Mouse (Mus musculus): ENCODE data around the gene Sct.

Sct gene

DNA sequence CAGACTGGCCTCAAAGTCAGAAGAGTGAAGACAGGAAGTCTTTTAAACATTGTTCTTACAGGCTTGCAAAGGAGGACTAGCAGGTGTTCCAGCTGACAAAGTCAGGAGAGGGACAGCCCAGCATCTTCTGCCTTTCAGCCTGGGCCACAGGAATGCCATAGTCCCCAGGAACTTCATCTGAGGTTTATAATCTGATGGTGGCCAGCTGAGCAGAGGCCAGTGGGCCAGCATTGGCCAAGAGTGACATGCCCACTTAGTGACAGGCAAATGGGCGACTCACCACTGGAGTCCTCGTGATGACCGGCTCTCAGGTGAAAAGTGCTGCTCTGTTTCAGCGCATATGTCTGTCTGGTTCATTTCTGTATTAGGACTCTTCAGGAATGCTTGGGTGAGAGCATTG is 48.4 kb downstream of the Sct start:
- no peak for DNase-seq (ENCODE audit: low spot score in 2 of 2)

DNA sequence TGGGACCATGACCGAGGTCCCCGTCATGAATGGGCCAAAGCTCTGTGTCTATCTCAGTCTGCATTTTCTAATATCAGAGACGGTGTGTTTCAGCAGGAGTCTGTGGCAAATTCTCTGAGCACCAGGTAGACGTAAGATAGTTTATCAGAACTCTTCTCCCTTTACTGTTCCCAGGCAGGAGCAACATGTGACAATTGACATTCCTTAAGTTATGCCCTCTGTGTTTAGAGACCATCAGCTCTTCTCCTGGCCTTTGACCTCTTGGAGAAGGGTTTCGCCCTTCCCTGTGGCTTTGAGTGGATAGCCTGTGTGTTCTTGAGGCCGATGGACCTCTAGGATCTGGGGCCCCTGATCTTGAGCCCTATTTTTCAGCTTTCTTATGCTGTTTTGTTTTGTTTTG is 49.2 kb downstream of the Sct start:
- no peak for DNase-seq (ENCODE audit: low spot score in 2 of 2)
